Mouse (Mus musculus) forelimb bud, embryonic 11.5 days (tissue): ENCODE data around the gene Phkb.
A peak's percentile ranks its signal among the peaks of the same experiment; 100 is the strongest.

Source experiments
- DNase-seq: peaks from one replicate; pipeline ENCODE4 v3.0.0-alpha.2; 2012; ENCODE audit warnings: low read depth, low spot score

The Phkb gene

GRCm38 (mm10) chr8:85944820-85945219 is 104.1 kb downstream of the Phkb start:
- DNase-seq: no peak

GRCm38 (mm10) chr8:85958391-85958790 is 117.6 kb downstream of the Phkb start:
- no peak for DNase-seq

GRCm38 (mm10) chr8:85959880-85960279 is 119.1 kb downstream of the Phkb start:
- no peak for DNase-seq

- DNase-seq: no peak
Observed at GRCm38 (mm10) chr8:85977588-85978077, 136.9 kb downstream of the Phkb start.

GRCm38 (mm10) chr8:85992911-85993310 is 152.2 kb downstream of the Phkb start:
- no peak for DNase-seq

- no peak for DNase-seq
Observed at GRCm38 (mm10) chr8:85993661-85994060, 152.9 kb downstream of the Phkb start.

- no peak for DNase-seq
Observed at GRCm38 (mm10) chr8:85995971-85996370, 155.2 kb downstream of the Phkb start.

GRCm38 (mm10) chr8:86006485-86006884 is 165.7 kb downstream of the Phkb start:
- no peak for DNase-seq

GRCm38 (mm10) chr8:86016806-86017205 is 176.0 kb downstream of the Phkb start:
- DNase-seq: no peak

GRCm38 (mm10) chr8:86028646-86029312 is 188.0 kb downstream of the Phkb start:
- DNase-seq: no peak

- no peak for DNase-seq
Observed at GRCm38 (mm10) chr8:86029451-86029850, 188.7 kb downstream of the Phkb start.

GRCm38 (mm10) chr8:86034662-86035365 is 194.1 kb downstream of the Phkb start:
- no peak for DNase-seq

- DNase-seq: no peak
Observed at GRCm38 (mm10) chr8:86035371-86035770, 194.6 kb downstream of the Phkb start.

GRCm38 (mm10) chr8:86038462-86038861 is 197.7 kb downstream of the Phkb start:
- DNase-seq: no peak

GRCm38 (mm10) chr8:86042049-86042448 is 201.3 kb downstream of the Phkb start:
- peak; percentile 18 for DNase-seq

- no peak for DNase-seq
Observed at GRCm38 (mm10) chr8:86050882-86051281, 210.1 kb downstream of the Phkb start.

GRCm38 (mm10) chr8:86052003-86052402 is 211.2 kb downstream of the Phkb start:
- DNase-seq: no peak

GRCm38 (mm10) chr8:86058618-86059017 is 217.9 kb downstream of the Phkb start:
- DNase-seq: no peak

- DNase-seq: no peak
Observed at GRCm38 (mm10) chr8:86059130-86059529, 218.4 kb downstream of the Phkb start.

- DNase-seq: no peak
Observed at GRCm38 (mm10) chr8:86063411-86063810, 222.7 kb downstream of the Phkb start.

- DNase-seq: no peak
Observed at GRCm38 (mm10) chr8:86079433-86079832, 238.7 kb downstream of the Phkb start.

GRCm38 (mm10) chr8:86083346-86083745 is 242.6 kb downstream of the Phkb start:
- DNase-seq: no peak

GRCm38 (mm10) chr8:86086791-86087190 is 246.0 kb downstream of the Phkb start:
- DNase-seq: no peak
